Mouse (Mus musculus) layer of hippocampus, adult 9-11 months (tissue): ENCODE data around the gene Rpl22l1.
"Not testable (repeated sequence)": the region's sequence is repeated elsewhere in the genome, so short reads cannot be mapped to it uniquely, and the experiment has no call there.

Source experiments
- DNase-seq: peaks from one replicate; pipeline ENCODE4 v3.0.0; 2022

Rpl22l1 gene

DNA sequence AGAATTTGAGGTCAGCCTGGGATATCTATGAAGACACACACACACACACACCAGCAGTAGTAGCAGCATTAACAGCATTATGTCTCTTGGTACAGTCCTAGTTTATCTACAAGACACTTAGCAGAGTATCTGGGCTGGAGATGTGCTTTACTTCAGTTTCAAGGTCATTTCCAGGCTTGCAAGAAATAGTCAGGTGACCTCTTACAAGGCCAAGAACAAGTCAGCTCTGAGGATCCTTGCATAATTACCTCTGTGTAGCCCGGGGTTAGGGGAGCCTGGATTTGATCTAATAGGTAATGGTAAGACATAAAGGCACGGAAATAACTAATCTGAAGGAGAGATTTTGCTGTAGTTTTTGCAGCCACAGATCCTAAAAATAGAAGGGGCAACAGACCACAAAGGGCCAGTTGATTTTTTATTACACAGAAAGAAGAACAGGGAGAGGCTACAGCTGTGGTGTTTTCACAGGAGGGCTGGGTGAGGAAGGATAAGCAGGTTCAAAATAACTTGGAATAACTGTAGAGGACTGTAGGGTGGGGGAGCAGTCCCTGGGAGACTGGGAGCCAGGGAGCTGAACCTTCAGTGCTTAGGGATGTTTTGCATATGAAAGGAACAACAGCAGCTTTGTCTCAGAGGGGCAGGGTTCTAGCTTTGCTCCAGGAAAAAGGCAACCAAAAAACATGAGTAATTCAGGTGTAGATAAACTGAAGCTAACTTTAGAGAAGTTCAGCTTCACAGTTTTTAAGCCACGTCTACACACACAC is 36.8 kb downstream of the Rpl22l1 start:
- no peak for DNase-seq

DNA sequence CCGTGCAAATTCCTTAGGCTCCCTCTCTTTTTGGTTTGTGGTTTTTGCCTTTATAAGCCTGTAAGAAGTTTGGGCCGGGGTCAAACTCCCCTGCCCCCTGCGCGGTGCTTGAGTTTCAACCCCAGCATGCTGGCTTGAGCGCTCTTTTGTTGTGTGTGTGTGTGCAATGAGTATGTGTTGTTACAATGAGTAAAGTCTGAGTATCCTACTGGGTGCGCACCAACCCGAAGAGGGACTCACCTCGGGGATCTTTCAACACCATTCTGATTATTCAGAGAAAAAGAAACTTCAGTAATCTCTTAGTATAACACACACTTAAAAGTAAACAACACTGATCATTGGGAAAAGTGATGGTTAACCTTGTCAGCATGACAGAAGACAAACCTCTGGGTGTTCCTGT is 38.0 kb downstream of the Rpl22l1 start:
- no peak for DNase-seq

DNA sequence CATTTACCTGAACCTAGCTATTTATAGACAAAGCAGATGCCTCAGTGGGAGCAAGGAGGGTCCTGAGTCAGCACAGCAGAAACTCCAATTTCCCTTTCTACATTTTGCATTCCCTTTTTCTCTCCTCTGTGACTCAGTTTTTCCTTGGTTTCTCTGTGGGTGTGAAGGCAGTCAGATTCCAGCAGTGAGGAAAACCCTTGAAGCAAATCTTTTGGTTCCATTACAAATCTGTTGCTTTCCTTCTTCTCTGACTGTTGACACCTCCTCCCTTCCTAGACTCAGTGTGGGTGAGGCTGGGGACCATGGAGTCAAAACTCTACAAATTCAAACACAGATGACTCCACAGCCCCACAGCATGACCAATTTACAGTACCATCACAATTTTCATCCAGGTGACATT is 41.9 kb downstream of the Rpl22l1 start:
- no peak for DNase-seq

DNA sequence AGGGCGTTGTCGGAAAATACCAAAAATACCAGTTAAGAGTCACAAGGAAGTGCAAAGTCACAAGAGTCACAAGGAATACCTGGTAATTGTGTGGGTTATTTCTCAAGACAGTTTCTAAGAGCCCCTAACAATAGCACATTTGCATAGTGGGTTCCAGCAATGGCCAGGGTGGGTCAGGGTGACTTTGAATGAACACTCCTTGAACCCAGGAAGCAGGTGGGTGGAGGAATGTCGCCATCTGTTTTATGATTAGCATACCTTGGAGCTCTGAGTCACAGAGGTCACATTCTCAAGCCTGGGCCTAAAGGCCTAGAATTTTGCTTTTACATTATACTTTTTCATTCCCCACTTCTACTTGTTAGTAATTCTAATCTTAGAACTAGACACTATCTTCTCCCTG is 46.9 kb downstream of the Rpl22l1 start:
- not testable (repeated sequence) for DNase-seq
